Mouse (Mus musculus): ENCODE measurements around the gene Bsph1. TPM values are rescaled to one million over a fixed set of nuclear protein-coding genes. Genes with fewer than 3 reads are reported as not detected.
"Not testable (repeated sequence)": the region's sequence is repeated elsewhere in the genome, so short reads cannot be mapped to it uniquely, and the experiment has no call there.

The Bsph1 gene
- total RNA-seq (2012; rRNA removed) (not detected in 2 replicates), polyA plus RNA-seq (2012; ENCODE audit: insufficient read depth in 1 of 2, insufficient read length in 2 of 2, low read depth in 1 of 2, low replicate concordance in 2 of 2, missing spikeins in 1 of 2) (not detected)

DNA sequence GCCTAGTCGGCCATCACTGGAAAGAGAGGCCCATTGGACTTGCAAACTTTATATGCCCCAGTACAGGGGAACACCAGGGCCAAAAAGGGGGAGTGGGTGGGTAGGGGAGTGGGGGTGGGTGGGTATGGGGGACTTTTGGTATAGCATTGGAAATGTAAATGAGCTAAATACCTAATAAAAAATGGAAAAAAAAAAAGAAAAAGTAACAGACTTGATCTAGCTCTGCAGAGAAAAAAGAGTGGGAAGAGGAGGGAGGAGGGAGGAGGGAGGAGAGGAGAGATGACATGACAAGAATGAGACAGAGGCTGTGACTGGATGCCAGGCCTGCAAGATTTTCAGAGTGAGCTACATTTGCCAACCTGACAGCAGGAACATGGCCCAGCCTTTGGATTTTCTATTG, at the start of gene Bsph1:
Gene Bsph1 (plus strand): TSS at position 301 of the 400 bp plus-strand sequence.
- not testable (repeated sequence) for H3K4me3 ChIP-seq (ENCODE audit: control insufficient read depth in 1 of 2, insufficient read depth in 1 of 2, low read depth in 2 of 2, low read length in 2 of 2); H3K4me1 ChIP-seq (ENCODE audit: control insufficient read depth in 1 of 2, insufficient read depth in 2 of 2, low read length in 2 of 2); H3K9ac ChIP-seq (ENCODE audit: control insufficient read depth, low read depth, low read length, poor library complexity, severe bottlenecking); H3K79me2 ChIP-seq (ENCODE audit: control insufficient read depth, insufficient read depth, low read length, poor library complexity); DNase-seq (ENCODE audit: low read depth, low spot score); H3K27ac ChIP-seq (ENCODE audit: control insufficient read depth, low read depth, low read length); H3K36me3 ChIP-seq (ENCODE audit: control insufficient read depth in 1 of 2, insufficient read depth in 2 of 2, low read length in 2 of 2); H3K9me3 ChIP-seq (replicated peaks; ENCODE audit: insufficient read depth, low read length); H3K27me3 ChIP-seq (ENCODE audit: control insufficient read depth in 1 of 2, insufficient read depth in 2 of 2, low read length in 2 of 2)

GRCm38 (mm10) chr7:13511539-13511938, 60.9 kb downstream of the Bsph1 start:
- H3K4me1 ChIP-seq (ENCODE audit: control insufficient read depth in 1 of 2, insufficient read depth in 2 of 2, low read length in 2 of 2): no peaks in the 10 kb centered on the region
- peak; percentile 46 for DNase-seq (ENCODE audit: low read depth, low spot score)
- no peak overlapping the region for H3K4me3 ChIP-seq (ENCODE audit: control insufficient read depth in 1 of 2, insufficient read depth in 1 of 2, low read depth in 2 of 2, low read length in 2 of 2)
- no peak overlapping the region for H3K9ac ChIP-seq (ENCODE audit: control insufficient read depth, low read depth, low read length, poor library complexity, severe bottlenecking)
- no peaks in the 10 kb centered on the region for H3K27me3 ChIP-seq (ENCODE audit: control insufficient read depth in 1 of 2, insufficient read depth in 2 of 2, low read length in 2 of 2)
- H3K79me2 ChIP-seq (ENCODE audit: control insufficient read depth, insufficient read depth, low read length, poor library complexity): no peaks in the 10 kb centered on the region
- no peak overlapping the region for H3K27ac ChIP-seq (ENCODE audit: control insufficient read depth, low read depth, low read length)
- H3K36me3 ChIP-seq (ENCODE audit: control insufficient read depth in 1 of 2, insufficient read depth in 2 of 2, low read length in 2 of 2): no peaks in the 10 kb centered on the region
- H3K9me3 ChIP-seq (replicated peaks; ENCODE audit: insufficient read depth, low read length): no peaks in the 10 kb centered on the region
- TF ChIP-seq ZC3H11A (IDR thresholded peaks at IDR 0.05; ENCODE audit: low read depth, low read length): peak; percentile 75
- TF ChIP-seq RAD21 (IDR thresholded peaks at IDR 0.05; ENCODE audit: low read depth, low read length): peak; percentile 86
- TF ChIP-seq ZKSCAN1 (IDR thresholded peaks at IDR 0.05; ENCODE audit: low read depth, low read length): no peak
- peak; percentile 80 for TF ChIP-seq SMC3 (IDR thresholded peaks at IDR 0.05; ENCODE audit: low read depth, low read length)
- TF ChIP-seq CTCF (IDR thresholded peaks at IDR 0.05 in 2 of 3, conservative IDR thresholded peaks at IDR 0.05 in 1 of 3; ENCODE audit: control insufficient read depth in 1 of 3, insufficient read depth in 1 of 3, low read depth in 2 of 3, low read length in 3 of 3, poor library complexity in 1 of 3, severe bottlenecking in 1 of 3): peak; percentile 15 to 69 (median 23); a peak in 3 of 6 replicates

Other genes starting within 250 kb of the Bsph1 start
- gene Vmn1r89, start 237.8 kb upstream of the Bsph1 start, total RNA-seq (2012; rRNA removed): not detected in 2 replicates
- not detected for gene Vmn1r89, start 237.8 kb upstream of the Bsph1 start, polyA plus RNA-seq (2012; ENCODE audit: insufficient read depth in 1 of 2, insufficient read length in 2 of 2, low read depth in 1 of 2, low replicate concordance in 2 of 2, missing spikeins in 1 of 2)
- 63.1 and 67.2 TPM in 2 replicates for gene Lig1, start 173.6 kb upstream of the Bsph1 start, total RNA-seq (2012; rRNA removed)
- gene Lig1, start 173.6 kb upstream of the Bsph1 start, polyA plus RNA-seq (2012; ENCODE audit: insufficient read depth in 1 of 2, insufficient read length in 2 of 2, low read depth in 1 of 2, low replicate concordance in 2 of 2, missing spikeins in 1 of 2): 100 to 1,000 TPM; 187 to 570 TPM
- gene Zswim9, start 172.1 kb upstream of the Bsph1 start, total RNA-seq (2012; rRNA removed): 4.9 and 6.1 TPM in 2 replicates
- gene Zswim9, start 172.1 kb upstream of the Bsph1 start, polyA plus RNA-seq (2012; ENCODE audit: insufficient read depth in 1 of 2, insufficient read length in 2 of 2, low read depth in 1 of 2, low replicate concordance in 2 of 2, missing spikeins in 1 of 2): 10 to 100 TPM in 1 of 2 experiments, 1 to 10 TPM in 1; 7.7 to 46.6 TPM
- gene Pla2g4c, start 126.2 kb upstream of the Bsph1 start, total RNA-seq (2012; rRNA removed): 0.85 and 1.0 TPM in 2 replicates
- gene Pla2g4c, start 126.2 kb upstream of the Bsph1 start, polyA plus RNA-seq (2012; ENCODE audit: insufficient read depth in 1 of 2, insufficient read length in 2 of 2, low read depth in 1 of 2, low replicate concordance in 2 of 2, missing spikeins in 1 of 2): 1 to 10 TPM in 1 of 2 experiments, not detected in 1; 2.0 TPM
- not detected in 2 replicates for gene Cabp5, start 52.7 kb upstream of the Bsph1 start, total RNA-seq (2012; rRNA removed)
- not detected for gene Cabp5, start 52.7 kb upstream of the Bsph1 start, polyA plus RNA-seq (2012; ENCODE audit: insufficient read depth in 1 of 2, insufficient read length in 2 of 2, low read depth in 1 of 2, low replicate concordance in 2 of 2, missing spikeins in 1 of 2)
- not detected in 2 replicates for gene Bsph2, start 120.2 kb downstream of the Bsph1 start, total RNA-seq (2012; rRNA removed)
- not detected for gene Bsph2, start 120.2 kb downstream of the Bsph1 start, polyA plus RNA-seq (2012; ENCODE audit: insufficient read depth in 1 of 2, insufficient read length in 2 of 2, low read depth in 1 of 2, low replicate concordance in 2 of 2, missing spikeins in 1 of 2)
- not detected in 2 replicates for gene Sult2a5, start 173.1 kb downstream of the Bsph1 start, total RNA-seq (2012; rRNA removed)
- not detected for gene Sult2a5, start 173.1 kb downstream of the Bsph1 start, polyA plus RNA-seq (2012; ENCODE audit: insufficient read depth in 1 of 2, insufficient read length in 2 of 2, low read depth in 1 of 2, low replicate concordance in 2 of 2, missing spikeins in 1 of 2)

All from MEL (cell line).